Mouse (Mus musculus) limb, embryonic 14.5 days (tissue): ENCODE measurements around the gene Sebox. TPM values are rescaled to one million over a fixed set of nuclear protein-coding genes. Genes with fewer than 3 reads are reported as not detected.

Experiments used
- ATAC-seq: fragments of 200-750 bp; cut with Nextera tagmentation; 2 replicates; pipeline ENCODE4 v1.8.0; 2017; ENCODE audit warnings: low read depth, moderate number of reproducible peaks, moderate TSS enrichment; ENCODE audit not compliant: low FRiP score
- DNase-seq: peaks from one replicate; pipeline ENCODE4 v3.0.0-alpha.2; 2015; ENCODE audit warnings: low spot score
- H3K27ac ChIP-seq: fragments of 300-500 bp; sonication (generic); replicated peaks from 2 replicates; pipeline ENCODE4 v1.5.1; 2014; ENCODE audit warnings: low read depth, mild to moderate bottlenecking, low read length, moderate library complexity, mixed read lengths
- H3K27me3 ChIP-seq: fragments of 300-500 bp; sonication (generic); 2 replicates; pipeline ENCODE4 v1.6.1; 2014; ENCODE audit warnings: low read length, mixed read lengths; ENCODE audit not compliant: control insufficient read depth, insufficient read depth
- H3K36me3 ChIP-seq: fragments of 300-500 bp; sonication (generic); 2 replicates; pipeline ENCODE4 v1.6.1; 2014; ENCODE audit warnings: mild to moderate bottlenecking, low read length, moderate library complexity, mixed read lengths; ENCODE audit not compliant: control insufficient read depth, insufficient read depth
- H3K4me1 ChIP-seq: fragments of 300-500 bp; sonication (generic); 2 replicates; pipeline ENCODE4 v1.6.1; 2014; ENCODE audit warnings: antibody characterized with exemption, low read length, mixed read lengths; ENCODE audit not compliant: control insufficient read depth, insufficient read depth
- H3K4me2 ChIP-seq: fragments of 300-500 bp; sonication (generic); replicated peaks from 2 replicates; pipeline ENCODE4 v1.6.1; 2014; ENCODE audit warnings: low read depth, mild to moderate bottlenecking, low read length, moderate library complexity; ENCODE audit not compliant: severe bottlenecking
- H3K4me3 ChIP-seq: fragments of 300-500 bp; sonication (generic); replicated peaks from 2 replicates; pipeline ENCODE4 v1.5.1; 2014; ENCODE audit warnings: low read length
- H3K9ac ChIP-seq: fragments of 300-500 bp; sonication (generic); 2 replicates; pipeline ENCODE4 v1.6.1; 2014; ENCODE audit warnings: mild to moderate bottlenecking, low read depth, low read length, moderate library complexity; ENCODE audit not compliant: severe bottlenecking
- H3K9me3 ChIP-seq: fragments of 300-500 bp; sonication (generic); 2 replicates; pipeline ENCODE4 v1.6.1; 2016; ENCODE audit warnings: low read length; ENCODE audit not compliant: control insufficient read depth
- POLR2A ChIP-seq: fragments of 200-500 bp; IDR thresholded peaks from 2 replicates; pipeline ENCODE4 v1.8.0; 2012; ENCODE audit warnings: inconsistent platforms, mild to moderate bottlenecking, moderate library complexity, borderline replicate concordance; ENCODE audit not compliant: insufficient read depth, insufficient read length; ENCODE audit errors: extremely low read depth
- WGBS: fragments of 180-500 bp; shearing (Covaris S2); extraction: QIAGEN DNeasy Blood & Tissue Kit; methylation state at CpG from one replicate; pipeline ENCODE4 v1.1.7; 2014; 5-methylcytosine and 5-hydroxymethylcytosine counted together
- polyA plus RNA-seq, 2 experiments: library from polyadenylated mRNA; depleted of rRNA in 1 of 2; stranded (reverse) in 1 of 2; unstranded in 1 of 2; fragments of >200 nt; fragmentation: Nextera tagmentation in 1 of 2; extraction: Ambion mirVana in 1 of 2; gene quantifications; 2 replicates each; pipeline versions ENCODE4 v1.2.1 to v1.2.3; 2012 to 2014

The Sebox gene
- polyA plus RNA-seq, 2 experiments = not detected

DNA sequence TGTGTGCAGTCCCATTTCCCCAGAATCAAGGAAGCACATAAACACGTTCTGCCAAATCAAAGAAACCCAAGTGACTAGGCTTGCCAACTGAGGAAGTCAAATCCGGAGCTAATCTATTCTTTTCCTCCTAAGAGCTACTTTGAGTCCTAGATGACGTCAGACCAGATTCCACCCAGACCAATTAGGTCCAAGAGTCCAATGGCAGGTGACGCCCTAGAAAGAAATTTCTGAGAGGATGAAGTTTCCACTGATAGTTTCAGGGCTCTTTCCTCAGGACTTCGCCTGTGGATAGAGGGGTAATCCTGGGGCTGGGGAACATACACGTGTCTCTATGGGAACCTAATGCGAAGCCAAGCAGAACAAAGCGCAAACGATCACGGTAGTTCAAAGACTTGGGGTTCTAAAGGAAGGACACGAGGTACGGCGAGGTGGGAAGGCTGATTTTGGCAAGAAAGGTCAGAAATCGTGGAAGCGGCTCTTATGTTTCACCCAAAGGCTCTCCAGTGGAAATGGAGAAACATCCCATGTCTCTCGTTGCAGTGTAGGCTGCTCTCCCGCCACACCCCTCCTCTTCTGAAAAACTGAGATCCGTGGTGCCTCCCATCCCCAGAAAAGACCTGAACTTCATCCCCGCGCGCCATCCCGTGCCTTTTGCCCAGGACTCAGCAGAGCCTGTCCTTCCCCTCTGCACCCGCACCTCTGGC, 32.3 kb downstream of the Sebox start:
- ATAC-seq = peak; percentile 51; the same call in 1 of the 2 replicates
- no peaks in the 10 kb centered on the region for H3K9me3 ChIP-seq
- H3K9ac ChIP-seq = peak overlapping the region; percentile 87
- H3K27me3 ChIP-seq = no peaks in the 10 kb centered on the region
- no peak for TF ChIP-seq POLR2A
- under 1% methylated on average over 23 of the region's 23 CpGs for WGBS
- peaks cover 18% of the 10 kb centered on the region for H3K4me1 ChIP-seq
- peak overlapping the region; percentile 65 for H3K4me2 ChIP-seq
- peak overlapping the region; percentile 92 for H3K27ac ChIP-seq
- peak; percentile 74 for DNase-seq
- peak overlapping the region; percentile 81 for H3K4me3 ChIP-seq
- H3K36me3 ChIP-seq = peaks cover 33% of the 10 kb centered on the region

DNA sequence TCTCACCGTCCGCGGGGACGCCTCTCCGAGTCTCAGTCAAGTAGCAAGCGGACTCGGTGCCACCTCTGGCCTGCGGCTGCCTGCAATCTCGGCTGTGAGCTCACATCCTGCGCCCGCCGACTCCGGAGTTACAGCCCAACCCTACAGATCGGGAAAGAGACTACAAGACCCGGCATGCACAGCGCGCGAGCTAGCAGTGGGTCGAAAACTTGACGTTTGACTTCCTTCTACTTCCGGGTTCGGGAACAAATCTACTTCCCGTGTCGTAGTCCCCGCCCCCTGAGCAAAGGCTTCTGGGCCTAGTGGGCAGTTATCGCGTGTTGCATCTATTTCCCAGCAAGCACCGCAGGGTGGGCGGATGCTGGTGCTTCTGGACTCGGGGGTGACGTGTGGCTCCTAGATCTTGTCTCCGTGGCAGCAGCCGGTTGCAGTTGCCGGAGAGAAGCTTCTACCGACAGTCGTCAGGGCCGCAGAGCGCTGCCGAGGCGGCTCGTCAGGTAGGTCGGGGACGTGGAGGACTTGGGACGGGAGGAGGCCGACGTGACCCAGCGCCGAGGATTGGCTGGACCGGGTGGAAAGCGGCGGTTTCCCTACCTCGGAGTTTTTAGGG, 32.9 kb downstream of the Sebox start, which contains the start of the genes Tnfaip1 and Ift20:
Tnfaip1 (minus strand) TSS at position 253 of the 610 bp plus-strand sequence.
Ift20 (plus strand) TSS at position 282 of the 610 bp plus-strand sequence.
- Histone ChIP-seq H3K27me3 (no peaks in the 10 kb centered on the region), H3K36me3 (peaks cover 32% of the 10 kb centered on the region), H3K4me1 (peaks cover 18% of the 10 kb centered on the region), H3K4me3 (peak within 1 kb of the TSS; percentile 81), H3K9me3 (no peaks in the 10 kb centered on the region), H3K9ac (peak within 1 kb of the TSS; percentile 87), H3K27ac (peak within 1 kb of the TSS; percentile 92), H3K4me2 (peak within 1 kb of the TSS; percentile 74)
- DNase-seq (peak; percentile 100), ATAC-seq (peak; percentile 97)
- WGBS = under 1% methylated on average over 52 of the region's 52 CpGs
- TF ChIP-seq POLR2A = peak; percentile 54; the same call in 1 of the 2 replicates

DNA sequence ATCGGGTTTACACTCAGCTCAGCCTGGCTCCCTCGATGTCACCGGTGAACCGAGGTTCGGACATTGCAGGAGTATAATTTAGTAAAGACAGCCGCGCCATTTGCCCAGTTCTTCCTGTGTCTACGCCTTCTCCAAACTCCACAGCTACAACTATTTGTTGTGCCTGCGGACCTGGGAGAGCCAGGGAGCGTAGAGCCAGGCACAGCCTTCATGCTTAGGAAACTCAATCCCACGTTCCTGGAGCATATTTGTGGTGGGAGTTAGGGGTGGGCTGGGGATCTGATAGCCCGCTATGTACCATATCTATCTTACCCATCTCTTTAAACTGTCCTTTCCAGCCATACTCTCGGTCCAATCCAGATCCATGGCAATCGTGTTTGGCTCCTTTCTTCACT, 33.4 kb downstream of the Sebox start:
- peaks cover 18% of the 10 kb centered on the region for H3K4me1 ChIP-seq
- no peak for DNase-seq
- no peak for ATAC-seq
- peak overlapping the region; percentile 86 for H3K27ac ChIP-seq
- no peak for TF ChIP-seq POLR2A
- H3K4me3 ChIP-seq = peak overlapping the region; percentile 81
- H3K9me3 ChIP-seq = no peaks in the 10 kb centered on the region
- peak overlapping the region; percentile 74 for H3K4me2 ChIP-seq
- peaks cover 32% of the 10 kb centered on the region for H3K36me3 ChIP-seq
- 1% methylated on average over 14 of the region's 14 CpGs for WGBS
- H3K9ac ChIP-seq = peak overlapping the region; percentile 87
- H3K27me3 ChIP-seq = no peaks in the 10 kb centered on the region

DNA sequence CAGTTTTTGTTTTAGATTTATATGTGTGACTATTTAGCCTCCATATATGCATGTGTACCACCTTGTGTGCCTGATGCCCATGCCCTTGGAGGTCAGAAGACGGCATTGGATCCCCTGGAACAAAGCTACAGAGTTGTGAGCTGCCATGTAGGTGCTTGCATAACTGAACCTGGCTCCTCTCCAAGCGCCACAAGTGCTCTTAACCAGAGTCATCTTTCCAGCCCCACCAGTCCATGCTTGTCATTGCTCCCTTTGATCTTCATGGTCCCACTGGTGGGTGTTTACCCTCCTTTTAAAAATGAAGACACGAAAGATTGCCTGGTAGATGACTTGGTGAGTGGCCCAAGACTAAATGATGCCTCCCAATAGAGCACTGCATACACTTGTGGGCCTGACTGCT, 37.1 kb downstream of the Sebox start:
- Histone ChIP-seq H3K4me3 (no peak overlapping the region), H3K27ac (no peak overlapping the region), H3K36me3 (peaks cover 52% of the 10 kb centered on the region), H3K9ac (no peak overlapping the region), H3K27me3 (no peaks in the 10 kb centered on the region), H3K9me3 (no peaks in the 10 kb centered on the region), H3K4me2 (no peak overlapping the region), H3K4me1 (peaks cover 10% of the 10 kb centered on the region; the same call in 1 of the 2 replicates)
- no peak for DNase-seq
- 78% methylated on average over 3 of the region's 3 CpGs for WGBS
- no peak for ATAC-seq
- TF ChIP-seq POLR2A = no peak

DNA sequence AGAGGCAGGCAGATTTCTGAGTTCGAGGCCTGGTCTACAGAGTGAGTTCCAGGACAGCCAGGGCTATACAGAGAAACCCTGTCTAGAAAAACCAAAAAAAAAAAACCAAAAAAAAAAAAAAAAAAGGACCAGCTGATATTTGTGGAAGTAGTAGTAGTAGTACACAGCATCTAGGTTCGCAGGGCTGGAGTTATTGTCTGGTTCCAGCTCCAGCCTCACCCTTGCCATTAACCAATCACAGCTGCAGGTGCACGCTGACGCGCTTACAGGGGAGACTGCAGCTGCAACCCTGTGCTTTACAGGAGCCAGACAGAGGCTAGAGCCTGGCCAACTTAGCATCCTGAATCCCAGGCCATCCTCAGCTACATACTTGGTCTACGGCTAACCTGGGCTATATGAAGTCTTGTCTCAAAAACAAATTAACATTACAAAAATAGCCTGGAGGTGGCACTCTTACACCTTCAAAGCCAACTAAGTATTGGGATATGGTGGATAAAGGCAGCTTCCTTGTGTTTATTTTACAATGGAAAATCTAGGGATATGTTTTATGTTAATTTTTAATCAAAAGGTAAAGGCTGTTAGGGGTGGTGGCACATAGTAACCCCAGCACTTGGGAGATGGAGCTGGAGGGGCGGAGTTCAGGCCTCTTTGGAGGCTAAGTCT, 41.3 kb downstream of the Sebox start:
- peaks cover 9% of the 10 kb centered on the region for H3K4me1 ChIP-seq
- no peak overlapping the region for H3K9ac ChIP-seq
- H3K27ac ChIP-seq = no peak overlapping the region
- H3K36me3 ChIP-seq = peaks cover 43% of the 10 kb centered on the region
- no peak for DNase-seq
- H3K9me3 ChIP-seq = no peaks in the 10 kb centered on the region
- no peak overlapping the region for H3K4me3 ChIP-seq
- ATAC-seq = no peak; the same call in 1 of the 2 replicates
- no peaks in the 10 kb centered on the region for H3K27me3 ChIP-seq
- no peak overlapping the region for H3K4me2 ChIP-seq
- 91% methylated on average over 7 of the region's 7 CpGs for WGBS
- no peak for TF ChIP-seq POLR2A
